Mouse (Mus musculus) olfactory bulb, adult 2 months (tissue): Measurements from ENCODE around the gene Fsip1.

ENCODE experiments used
- CTCF ChIP-seq: fragments of 200-500 bp; IDR thresholded peaks from 2 replicates; pipeline ENCODE4 v1.5.1; 2012; ENCODE audit warnings: low read depth, mild to moderate bottlenecking, low read length, moderate library complexity; ENCODE audit not compliant: insufficient read depth
- POLR2A ChIP-seq: fragments of 200-500 bp; IDR thresholded peaks from 2 replicates; pipeline ENCODE4 v1.6.1; 2012; ENCODE audit warnings: mild to moderate bottlenecking, low read depth, low read length, moderate library complexity; ENCODE audit not compliant: insufficient read depth

- TF ChIP-seq CTCF (no peak), POLR2A (no peak)
These were observed 169.6 kb downstream of the Fsip1 start for GRCm38 (mm10) chr2:118087044-118087726.
